ENCODE assay signal across 26 mouse cellular contexts in genomic region chr5:37720670-37721069, GRCm38 (mm10). TPM values are rescaled to one million over a fixed set of nuclear protein-coding genes. Genes with fewer than 3 reads are reported as not detected.
DNase-seq lines count a peak whose midpoint lies in the region; ATAC-seq and TF ChIP-seq lines count a peak whose summit lies in the region.
"Had no signal": no experiment of that assay in that cellular context is flagged by ENCODE, and none has a peak within 500 bp of the region (broad histone marks: within the 10 kb centered on the region; RNA-seq: fewer than 3 reads in every experiment).

No protein-coding gene starts in this region.

- 10% methylated on average over 6 of the region's 6 CpGs for WGBS in limb, embryonic 14.5 days

- 0 out of 2 replicates have a peak, but pooled peaks cover 13% of the 10 kb centered on the region for H3K27me3 ChIP-seq in limb, embryonic 14.5 days (ENCODE audit: control insufficient read depth, insufficient read depth, low read length)

- no peaks in the 10 kb centered on the region for H3K9me3 ChIP-seq in limb, embryonic 14.5 days (ENCODE audit: control insufficient read depth, low read length)
- H3K9me3 ChIP-seq: forebrain, embryonic 10.5 days; heart, embryonic 10.5 days had no signal

- H3K27ac ChIP-seq in limb, embryonic 14.5 days (replicated peaks; ENCODE audit: low read depth, low read length): no peak overlapping the region
- H3K27ac ChIP-seq: forebrain, embryonic 10.5 days; heart, embryonic 10.5 days; macrophage had no signal

- peaks cover 22% of the 10 kb centered on the region for H3K4me1 ChIP-seq in limb, embryonic 14.5 days (ENCODE audit: control insufficient read depth, insufficient read depth, low read length)

- no peak overlapping the region; the same call in 1 of the 2 replicates for H3K4me2 ChIP-seq in limb, embryonic 14.5 days (replicated peaks; ENCODE audit: low read depth, low read length, severe bottlenecking)
- H3K4me2 ChIP-seq: liver, embryonic 11.5 days had no signal

- H3K4me3 ChIP-seq in limb, embryonic 14.5 days (replicated peaks; ENCODE audit: low read length): no peak overlapping the region
- H3K4me3 ChIP-seq: forebrain, embryonic 10.5 days; heart, embryonic 10.5 days had no signal

- DNase-seq in frontal cortex, postnatal 36 days (ENCODE audit: low spot score in 2 of 2): no peak
- DNase-seq in brain, adult 2 months (ENCODE audit: low read depth, low spot score): peak; percentile 35
- DNase-seq in embryo, embryonic 9.5 days (ENCODE audit: extremely low spot score): peak; percentile 2
- peak; percentile 21 for DNase-seq in limb, embryonic 14.5 days (ENCODE audit: low spot score)
- no peak for DNase-seq in kidney, postnatal 4 days
- no peak for DNase-seq in B cell, adult 2 months
- DNase-seq in right cerebral cortex, postnatal 14 days: no peak
- DNase-seq: adrenal gland, postnatal 36 days; cerebellum, adult 11-12 months; cerebellum, postnatal 25 days; gastrocnemius, postnatal 10 days; heart, postnatal 4 days; kidney, postnatal 25 days; layer of hippocampus, postnatal 36 days; liver, postnatal 0 days; retina, postnatal 1 day; thymus, postnatal 14 days had no signal

- no peaks in the 10 kb centered on the region for H3K36me3 ChIP-seq in limb, embryonic 14.5 days (ENCODE audit: control insufficient read depth, insufficient read depth, low read length)
- H3K36me3 ChIP-seq: forebrain, embryonic 10.5 days; heart, embryonic 10.5 days had no signal

- H3K9ac ChIP-seq in limb, embryonic 14.5 days (ENCODE audit: low read depth, low read length, severe bottlenecking): no peak overlapping the region
- H3K9ac ChIP-seq: liver, postnatal 0 days had no signal

- peak; percentile 48 for ATAC-seq in frontal cortex, adult (ENCODE audit: low TSS enrichment)
- ATAC-seq in limb, embryonic 14.5 days (ENCODE audit: low FRiP score, low read depth): no peak
- ATAC-seq: hindbrain, embryonic 16.5 days; intestine, embryonic 16.5 days; liver, postnatal 0 days; lung, postnatal 0 days; Patski had no signal

- TF ChIP-seq POLR2A in limb, embryonic 14.5 days (IDR thresholded peaks at IDR 0.05; ENCODE audit: borderline replicate concordance, extremely low read depth, insufficient read depth, insufficient read length): no peak

RNA-seq across cellular contexts. Expression of gene Stk32b, which starts 3.7 kb away (rescaled TPM):
- polyA plus RNA-seq in limb, embryonic 14.5 days (2012; rRNA removed): 18.0 and 28.2 TPM in 2 replicates
- polyA plus RNA-seq in limb, embryonic 14.5 days (2014; fragmentation: Nextera tagmentation; extraction: Ambion mirVana): 7.8 and 9.5 TPM in 2 replicates
- polyA plus RNA-seq: macrophage had no signal

RNA-seq across cellular contexts. Expression of gene Cytl1, which starts 14.6 kb away (rescaled TPM):
- 195 and 243 TPM in 2 replicates for polyA plus RNA-seq in limb, embryonic 14.5 days (2012; rRNA removed)
- polyA plus RNA-seq in limb, embryonic 14.5 days (2014; fragmentation: Nextera tagmentation; extraction: Ambion mirVana): 126 and 149 TPM in 2 replicates
- polyA plus RNA-seq: liver, embryonic 11.5 days; liver, postnatal 0 days; macrophage; Patski had no signal

Comparison
In these comparisons a context has a peak if more than half of its experiments do, and no peak if none do; other contexts are left out.
1. DNase-seq: peak in brain, adult 2 months (single experiment), embryo, embryonic 9.5 days (single experiment) and limb, embryonic 14.5 days (single experiment); none in frontal cortex, postnatal 36 days (0 of 2), kidney, postnatal 4 days (0 of 2), B cell, adult 2 months (0 of 2) and right cerebral cortex, postnatal 14 days (single experiment).